Mouse (Mus musculus) adrenal gland (tissue): ENCODE data around the gene Fam192a.

Experiments
- intact Hi-C: fragments of 180-260 bp; cut with DNase I; formaldehyde crosslinking; loops from one replicate; pipeline ENCODE4 v1.15.1; 2025

Gene Fam192a

DNA sequence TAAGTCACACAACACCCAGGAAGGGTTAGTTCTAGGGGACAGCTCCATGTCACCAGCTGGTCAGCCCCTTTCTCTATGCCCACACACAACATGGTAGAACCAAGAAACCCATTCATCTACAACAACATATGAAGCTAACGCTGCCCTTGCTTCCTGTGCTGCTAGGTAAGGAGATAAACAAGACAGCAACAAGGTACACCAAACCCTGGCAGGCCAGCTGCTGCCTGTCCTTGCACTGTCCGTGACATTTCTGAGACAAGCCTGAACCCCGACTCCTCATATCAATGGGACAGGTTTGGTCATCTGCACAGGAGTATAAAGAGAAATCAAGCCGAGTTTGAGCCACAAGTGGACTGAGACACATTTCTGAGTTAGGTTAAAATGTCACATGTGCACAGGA is 26.6 kb downstream of the Fam192a start:
- intact Hi-C loops, result no loop called here

DNA sequence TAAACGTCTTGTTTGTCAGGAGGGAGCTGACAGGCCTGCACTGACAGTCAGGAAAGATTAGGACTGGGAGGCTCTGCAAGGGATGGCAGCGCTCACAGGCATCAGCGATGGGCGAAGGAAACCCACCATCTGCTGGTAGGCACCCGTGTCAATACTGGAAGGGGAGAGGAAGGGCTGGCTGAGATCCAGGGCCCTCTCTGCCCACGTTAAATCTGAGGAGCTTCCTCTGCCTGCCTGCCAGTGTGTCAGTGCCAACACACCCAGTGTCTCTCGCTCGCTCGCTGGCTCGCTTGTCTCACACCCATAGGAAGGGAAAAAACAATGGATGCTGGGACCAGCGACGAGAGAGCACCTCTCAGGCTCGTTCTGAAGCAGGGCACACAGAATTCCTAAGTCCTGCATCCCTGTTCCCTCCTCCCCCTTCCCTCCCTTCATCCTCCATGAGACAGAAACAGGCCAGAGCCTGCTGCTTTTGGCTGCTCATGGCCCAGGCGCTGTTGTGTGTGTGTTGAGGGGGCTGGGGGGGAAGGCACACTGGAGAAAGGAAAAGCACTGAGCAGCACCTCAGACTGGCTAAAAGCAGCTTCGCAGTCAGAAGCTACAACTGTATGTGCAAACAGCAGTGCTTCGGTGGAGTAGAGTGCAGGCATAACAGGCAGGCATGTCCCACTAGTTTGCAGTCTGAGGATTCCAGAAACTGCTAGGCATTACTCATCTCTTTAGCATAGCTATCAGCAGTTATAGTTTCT is 27.5 kb downstream of the Fam192a start:
- intact Hi-C loops, result no loop called here

DNA sequence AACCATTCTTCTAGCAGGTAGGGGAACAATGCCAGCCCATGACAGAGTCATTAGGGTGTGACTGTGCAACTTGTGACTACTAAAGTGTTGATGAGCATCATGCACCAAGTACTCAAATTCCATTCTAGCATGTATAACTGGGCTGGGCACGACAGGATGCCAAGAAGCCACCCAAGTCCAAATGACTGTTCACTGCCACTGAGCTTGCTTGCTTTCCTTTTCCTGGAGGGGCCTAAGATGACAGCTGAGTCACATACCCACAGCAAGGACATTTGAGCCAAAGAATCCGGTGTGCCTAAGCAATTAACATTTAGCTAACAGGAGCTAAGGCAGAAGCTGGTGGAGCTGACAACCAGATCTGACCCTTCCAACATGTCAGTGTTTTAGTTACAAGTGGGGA is 29.9 kb downstream of the Fam192a start:
- intact Hi-C loops, result no loop called here

DNA sequence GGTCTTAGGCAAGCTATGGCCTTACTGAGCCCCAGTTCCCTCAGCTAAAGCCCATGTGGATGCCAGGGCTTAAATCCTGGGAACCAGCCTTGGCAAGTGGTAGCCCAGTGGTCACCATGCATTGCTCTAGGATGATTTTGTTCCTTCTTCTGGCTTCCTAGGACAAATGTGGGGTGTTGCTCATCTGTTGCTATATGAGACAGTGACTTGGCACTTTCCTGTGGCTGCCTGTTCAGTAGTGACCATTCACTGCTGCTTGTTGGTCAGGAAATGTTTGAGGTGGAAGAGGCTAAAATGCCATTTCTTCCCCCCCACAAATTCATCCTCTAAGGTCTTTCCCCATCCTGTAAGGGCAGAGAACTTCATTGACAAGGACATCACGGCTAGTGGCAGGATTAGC is 32.4 kb downstream of the Fam192a start:
- intact Hi-C loops, result no loop called here

DNA sequence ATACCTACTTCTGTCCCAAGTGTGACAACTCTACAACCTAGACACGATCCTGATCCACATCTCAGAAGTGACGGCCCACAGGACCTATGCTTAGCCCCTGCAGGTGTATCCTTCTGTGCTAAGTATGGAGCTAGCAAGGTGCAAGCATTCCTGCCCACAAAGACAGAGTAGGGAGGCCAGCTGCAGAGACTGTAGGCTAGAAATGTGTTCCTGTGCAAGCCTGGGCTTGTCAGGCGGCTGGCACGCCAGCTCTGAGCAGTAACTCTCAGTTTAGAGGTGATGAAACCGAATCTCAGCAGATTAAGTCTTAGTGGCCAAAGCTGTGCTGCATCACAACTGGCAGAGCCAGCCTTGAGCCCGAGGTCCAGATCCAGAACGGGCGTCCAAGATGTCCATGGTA is 33.7 kb downstream of the Fam192a start:
- intact Hi-C loops, result no loop called here

DNA sequence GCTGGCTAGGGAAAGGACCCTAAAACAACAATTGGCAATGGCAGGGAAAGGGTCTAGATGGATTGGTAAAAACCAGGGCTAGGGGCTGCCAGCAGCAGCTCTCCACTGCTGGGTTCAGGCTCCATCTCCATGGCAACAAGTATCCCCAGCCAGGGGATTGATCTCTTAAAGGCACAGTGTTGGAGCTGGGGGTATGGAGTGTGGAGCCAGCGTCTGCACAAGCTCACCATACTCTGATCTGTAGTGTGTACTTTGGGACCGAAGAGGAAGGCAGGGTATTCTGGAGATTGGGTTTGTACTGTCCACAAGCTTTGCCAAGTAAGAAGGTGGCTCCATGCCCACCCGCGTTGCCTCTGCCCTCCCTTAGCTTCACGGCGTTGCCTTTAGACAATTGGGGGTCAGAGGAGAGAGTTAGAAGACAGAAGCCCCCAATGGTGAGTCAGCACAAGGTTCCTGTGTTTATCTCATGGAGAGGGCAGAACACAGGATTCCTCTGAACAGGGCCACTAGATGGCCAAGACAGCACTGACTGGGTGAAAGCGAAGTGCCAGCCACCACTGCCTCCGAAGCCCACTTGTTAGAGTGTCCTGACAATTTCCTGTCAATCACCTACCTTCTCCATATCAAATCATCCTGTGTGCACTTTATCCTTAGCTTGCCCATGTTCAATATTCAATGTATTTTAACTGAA is 34.5 kb downstream of the Fam192a start:
- intact Hi-C loops, result no loop called here

DNA sequence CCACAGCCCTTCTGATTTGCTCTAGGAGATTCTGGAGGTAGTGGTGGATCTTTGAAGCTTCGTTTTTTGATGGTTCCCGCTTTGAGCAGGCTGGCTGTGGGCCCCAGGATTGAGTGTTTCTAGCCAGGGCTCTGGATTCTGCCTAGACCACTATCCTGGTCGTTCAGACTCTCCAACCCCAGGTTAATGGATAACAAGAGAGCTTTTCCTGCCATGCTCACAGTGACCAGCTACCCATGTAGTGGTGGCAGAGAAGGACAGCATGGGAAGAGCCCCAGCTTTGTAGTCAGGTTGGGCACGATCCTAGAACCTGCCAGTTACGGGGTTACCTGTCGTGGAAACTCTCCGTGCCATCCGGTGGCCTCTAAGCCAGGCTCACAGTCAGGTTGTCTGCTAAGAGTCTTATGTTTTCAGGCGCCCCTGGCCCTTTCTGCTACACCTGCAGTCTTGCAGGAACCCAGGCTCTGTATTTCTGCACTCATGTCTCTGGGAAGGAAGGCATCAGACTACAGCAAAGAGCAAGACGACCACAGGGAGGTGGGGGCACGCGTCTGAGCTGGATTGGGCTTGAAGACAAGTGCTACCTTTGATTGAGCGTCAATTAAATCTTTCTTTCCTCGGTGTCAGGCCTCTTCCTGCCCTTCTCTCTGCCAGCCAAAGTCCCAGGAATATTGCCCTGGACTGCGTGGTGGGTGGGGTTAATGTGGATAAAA is 35.2 kb downstream of the Fam192a start:
- intact Hi-C loops, result no loop called here

DNA sequence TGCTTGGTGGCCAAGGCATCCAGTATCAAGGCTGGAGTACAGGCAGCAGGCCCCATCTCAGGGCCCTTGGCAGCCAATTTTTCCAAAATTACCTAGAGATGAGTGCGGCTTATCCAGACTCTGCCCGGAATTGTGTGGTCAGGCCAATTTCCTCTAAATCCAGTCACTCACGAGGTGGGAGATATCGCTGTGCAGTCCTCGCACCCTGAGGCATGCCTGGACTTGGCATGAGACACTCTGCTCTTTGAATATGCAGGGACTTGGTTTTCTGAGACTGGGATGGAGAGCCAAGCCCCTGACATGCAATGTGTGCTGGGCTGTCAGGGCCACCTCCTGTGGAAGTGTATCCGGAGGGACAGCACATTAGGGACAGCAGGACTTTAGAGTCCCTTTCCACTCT is 35.8 kb downstream of the Fam192a start:
- intact Hi-C loops, result no loop called here

DNA sequence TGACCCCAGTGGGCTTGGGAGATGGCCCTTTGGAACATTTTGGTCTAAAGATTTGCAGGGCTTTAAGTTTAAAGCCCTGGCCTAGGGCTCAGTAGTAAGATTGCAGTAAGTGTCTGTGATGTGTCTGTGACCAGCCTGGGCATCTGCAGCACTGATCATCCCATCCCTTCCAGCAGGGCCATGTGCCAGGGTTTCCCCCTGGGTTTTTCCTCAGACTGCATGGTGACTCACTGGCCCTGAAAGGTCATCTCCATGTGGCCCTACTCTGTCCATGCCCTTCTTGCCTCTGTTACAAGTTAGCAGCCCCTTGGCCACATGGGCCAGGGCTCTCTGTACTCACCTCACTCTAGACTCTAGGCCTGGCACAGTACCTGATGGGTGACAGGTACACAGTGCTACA is 37.4 kb downstream of the Fam192a start:
- intact Hi-C loops, result no loop called here

DNA sequence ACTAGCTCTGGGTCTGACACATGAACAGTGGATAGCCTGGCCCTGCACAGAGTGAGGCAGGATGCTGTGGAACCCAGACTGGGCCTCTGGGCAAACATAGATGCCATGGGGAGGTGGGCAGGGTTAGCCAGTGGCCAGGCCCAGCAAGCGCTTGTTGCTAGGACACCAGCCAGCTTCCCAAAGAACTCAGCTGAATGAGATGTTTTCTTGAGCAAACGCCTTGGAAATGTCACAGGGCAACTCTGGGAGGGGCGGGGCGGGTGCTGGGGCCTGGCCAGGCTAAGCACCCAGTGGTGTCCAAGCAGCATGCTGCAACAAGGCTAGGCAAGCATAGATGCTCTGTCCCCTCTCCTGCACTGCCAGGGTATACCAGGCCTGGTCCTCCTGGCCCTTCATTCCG is 40.5 kb downstream of the Fam192a start:
- intact Hi-C loops, result no loop called here

DNA sequence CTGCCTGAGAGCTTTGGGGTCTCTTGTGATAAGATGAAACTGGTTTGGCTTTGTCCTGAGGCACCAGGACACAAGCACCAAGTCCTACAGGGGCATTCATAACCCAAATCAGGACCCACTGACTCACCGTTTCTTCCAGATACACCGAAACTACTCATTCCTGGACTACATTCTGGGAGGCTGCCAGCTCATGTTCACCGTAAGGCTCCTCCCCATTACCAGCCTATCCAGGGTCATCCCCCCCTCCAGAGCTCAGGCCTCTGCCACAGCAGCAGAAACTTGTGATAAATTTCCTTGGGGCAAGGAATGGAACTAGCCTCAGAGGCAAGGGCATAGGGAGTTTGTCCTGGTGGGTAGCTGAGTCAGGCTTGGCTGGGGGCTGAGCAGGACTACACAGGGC is 44.5 kb downstream of the Fam192a start:
- intact Hi-C loops, result no loop called here

DNA sequence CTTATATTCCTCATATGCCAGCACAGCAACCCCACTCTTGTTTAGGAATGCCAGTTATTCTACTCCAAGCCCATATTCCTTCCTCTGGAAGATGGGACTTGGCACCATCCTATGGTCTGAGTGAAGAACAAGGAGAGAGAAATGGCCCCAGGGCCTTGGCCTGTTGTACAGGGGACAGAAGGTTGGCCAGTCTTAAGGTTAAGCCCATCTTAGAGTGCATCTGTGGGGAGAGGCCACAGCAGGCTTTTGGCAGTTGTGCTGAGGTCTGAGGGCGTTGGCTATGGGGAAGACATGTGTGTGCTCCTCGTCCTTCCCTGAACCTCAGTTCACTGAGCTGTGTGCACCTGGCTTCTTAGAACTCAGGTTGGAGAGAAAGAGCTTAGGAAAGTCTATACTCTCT is 49.1 kb downstream of the Fam192a start:
- intact Hi-C loops, result no loop called here

DNA sequence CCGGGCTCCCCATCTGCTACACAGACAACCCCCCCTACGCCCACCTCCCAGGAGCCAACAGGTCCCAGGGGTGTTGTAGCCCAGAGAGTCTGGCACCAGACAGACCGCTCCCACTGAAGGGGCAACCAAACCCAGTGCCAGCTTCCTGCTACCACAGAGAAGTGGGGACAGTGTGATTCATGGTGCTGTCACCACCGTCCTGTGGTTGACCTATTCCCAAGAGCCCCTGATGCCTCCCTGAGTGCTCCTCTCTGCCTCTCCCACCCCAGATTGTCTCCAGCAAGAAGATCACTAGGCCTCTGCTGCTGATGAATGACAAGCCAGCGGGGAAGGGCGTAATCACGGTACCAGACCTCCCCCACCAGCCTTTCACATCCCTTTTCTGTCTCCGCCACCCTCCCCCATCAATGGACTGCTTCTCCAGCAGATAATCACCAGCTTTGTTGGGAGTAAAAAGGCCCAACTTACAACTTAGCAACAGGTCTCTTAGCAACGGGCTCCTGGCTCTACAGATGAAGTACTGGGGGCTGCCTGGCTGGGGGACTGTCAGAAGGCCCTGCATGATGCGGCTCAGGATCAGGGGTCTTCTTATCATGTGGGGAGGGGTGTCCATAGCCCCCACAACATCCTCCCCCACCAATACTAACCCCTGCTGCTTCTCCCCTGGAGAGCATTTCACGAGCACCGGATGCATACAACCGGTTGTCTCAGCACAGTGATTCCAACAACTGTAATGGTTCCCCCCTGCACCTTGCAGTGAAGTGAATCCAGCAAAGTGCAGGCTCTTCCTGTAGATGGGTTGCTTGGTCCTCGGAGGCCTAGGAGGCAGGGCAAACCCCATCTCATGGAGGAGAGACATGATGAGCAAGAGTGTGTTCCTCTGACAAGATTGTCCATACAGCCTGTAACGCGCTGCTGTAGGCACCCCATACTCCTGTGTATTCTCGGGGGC is 50.0 kb downstream of the Fam192a start:
- intact Hi-C loops, result no loop called here

DNA sequence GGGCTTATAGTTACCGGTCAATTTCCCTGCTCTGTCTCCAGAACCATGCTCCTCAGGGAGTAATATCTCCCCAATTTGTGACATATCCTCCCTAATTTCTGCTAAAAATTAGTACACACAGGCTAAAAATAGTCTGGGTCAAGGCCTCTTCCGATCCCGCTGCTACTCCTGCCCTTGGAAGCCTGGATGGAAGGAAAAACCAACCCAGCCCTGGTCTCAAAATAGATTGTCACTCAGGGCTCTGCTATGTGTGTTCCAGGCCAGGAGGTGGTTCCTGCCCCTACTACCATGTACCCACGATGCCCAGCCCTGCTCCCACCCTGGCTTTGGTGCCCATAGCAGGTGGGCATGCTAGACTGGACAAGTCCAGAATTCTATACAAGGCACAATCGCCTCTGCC is 51.8 kb downstream of the Fam192a start:
- intact Hi-C loops, result no loop called here

DNA sequence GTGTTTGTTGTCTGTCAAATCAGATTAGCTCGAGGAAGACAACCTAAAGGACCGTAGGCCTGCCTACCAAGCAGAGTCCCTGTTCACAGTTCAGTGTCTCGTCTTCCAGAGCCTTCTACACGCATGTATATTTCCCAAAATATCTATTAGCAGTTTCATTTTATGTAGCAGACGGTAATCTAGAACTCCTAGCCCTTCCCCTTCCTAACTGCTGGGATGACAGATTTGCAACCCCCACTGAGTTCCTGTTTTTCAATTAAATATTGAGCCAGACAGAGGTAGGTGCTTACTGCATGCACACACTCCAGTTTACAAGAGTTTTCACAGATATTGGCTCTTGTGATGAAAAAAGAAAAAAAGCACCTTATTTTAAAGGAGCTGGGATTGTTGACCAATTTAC is 52.3 kb downstream of the Fam192a start:
- intact Hi-C loops, result no loop called here

DNA sequence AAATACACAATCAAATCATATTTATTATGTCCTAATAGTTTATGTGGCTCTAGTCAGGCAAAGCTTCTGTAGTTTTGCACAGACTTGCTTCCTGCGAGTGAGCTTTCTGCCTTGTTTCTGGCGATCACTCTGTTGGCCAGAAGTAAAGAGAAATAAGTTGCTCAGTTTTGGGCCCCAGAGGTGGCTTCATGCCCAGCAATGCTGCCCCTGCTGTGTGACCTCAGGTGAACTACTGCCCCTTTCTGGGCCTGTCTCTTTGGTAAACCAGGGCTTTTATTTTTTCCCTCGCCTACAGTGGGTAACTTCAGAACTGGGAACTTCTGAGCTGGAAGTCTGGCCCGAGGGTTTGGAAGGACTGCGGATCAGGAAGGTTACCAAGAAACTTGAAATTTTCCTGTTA is 52.8 kb downstream of the Fam192a start:
- intact Hi-C loops, result no loop called here

DNA sequence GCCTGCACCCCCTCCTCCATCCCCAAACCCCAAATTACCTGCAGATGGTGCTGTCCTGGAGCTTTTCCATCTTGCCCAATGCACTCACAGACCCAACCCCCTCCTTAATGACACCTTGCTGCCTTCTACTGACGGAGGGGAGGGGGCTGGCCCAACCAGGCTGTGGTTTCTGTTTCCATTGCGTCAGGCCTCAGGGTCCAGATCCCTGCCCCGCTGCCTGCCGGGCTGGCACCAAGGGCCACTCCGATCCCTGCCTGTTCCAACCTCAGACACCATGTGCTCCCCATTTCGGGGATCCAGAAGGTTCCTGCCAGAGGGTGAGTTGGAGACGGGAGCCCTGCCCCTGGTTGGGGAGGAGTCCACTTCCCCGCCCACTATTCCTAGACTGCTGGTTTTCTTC is 57.8 kb downstream of the Fam192a start:
- intact Hi-C loops, result no loop called here

DNA sequence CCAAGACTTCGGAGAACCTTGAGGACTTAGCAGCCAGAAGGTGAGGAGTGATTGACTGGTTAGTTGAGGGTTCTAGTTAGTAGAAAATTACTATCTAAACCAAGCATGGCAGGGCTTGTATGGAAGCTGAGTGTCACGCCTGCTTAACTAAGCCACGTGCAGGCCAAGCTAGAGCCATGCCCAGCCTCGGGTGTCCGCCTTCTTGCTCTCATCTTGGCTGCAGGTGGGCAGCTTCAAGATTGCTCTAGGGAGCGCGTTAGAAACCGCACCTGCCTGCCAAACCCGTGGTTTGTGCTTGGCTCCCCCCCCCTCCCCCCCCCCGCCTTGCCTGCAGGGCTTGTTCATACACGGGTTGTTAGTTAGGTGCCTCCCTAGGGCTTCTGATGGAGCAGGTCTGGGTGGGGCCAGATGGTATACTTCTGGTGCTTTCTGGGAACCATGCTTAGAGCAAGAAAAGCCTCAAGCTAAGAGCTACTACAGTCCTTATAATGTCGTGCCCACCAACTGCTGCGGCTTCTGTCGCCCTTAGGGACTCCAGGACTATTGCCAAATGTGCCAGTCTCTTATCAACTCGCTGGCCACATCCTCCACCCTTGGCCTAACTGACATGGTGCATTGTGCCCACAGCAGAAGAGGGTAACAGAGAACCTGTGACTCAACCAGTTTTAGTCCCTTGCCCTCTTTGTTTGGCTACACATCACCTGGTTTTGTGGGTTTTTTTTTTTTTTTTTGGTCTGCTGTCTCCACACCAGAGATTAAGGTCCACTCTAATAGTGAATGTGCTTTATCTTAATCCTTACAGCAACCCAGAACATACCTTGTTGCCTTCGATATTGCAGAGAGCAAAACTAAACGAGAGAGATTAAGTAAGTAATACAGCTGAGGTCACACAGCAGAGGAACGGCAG is 60.7 kb downstream of the Fam192a start:
- intact Hi-C loops, result no loop called here

DNA sequence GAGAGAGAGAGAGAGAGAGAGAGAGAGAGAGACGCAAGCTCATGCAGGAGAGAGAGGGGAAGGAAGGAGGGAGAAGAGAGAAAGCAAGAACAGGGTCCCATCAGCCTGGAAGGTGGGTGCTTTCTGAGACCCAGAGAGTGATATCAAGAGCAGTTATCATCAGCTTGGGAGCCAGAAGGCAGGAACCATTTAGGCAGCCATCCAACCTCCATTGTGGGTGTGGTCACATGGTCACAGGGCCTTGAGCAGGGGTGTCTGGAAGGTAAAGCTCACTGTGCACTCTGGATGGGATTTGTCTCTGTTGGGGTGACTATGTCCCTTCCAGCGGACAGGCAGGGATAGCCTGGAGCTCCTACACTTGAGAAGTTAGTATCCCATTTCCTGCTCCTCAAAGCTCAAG is 61.8 kb downstream of the Fam192a start:
- intact Hi-C loops, result no loop called here

DNA sequence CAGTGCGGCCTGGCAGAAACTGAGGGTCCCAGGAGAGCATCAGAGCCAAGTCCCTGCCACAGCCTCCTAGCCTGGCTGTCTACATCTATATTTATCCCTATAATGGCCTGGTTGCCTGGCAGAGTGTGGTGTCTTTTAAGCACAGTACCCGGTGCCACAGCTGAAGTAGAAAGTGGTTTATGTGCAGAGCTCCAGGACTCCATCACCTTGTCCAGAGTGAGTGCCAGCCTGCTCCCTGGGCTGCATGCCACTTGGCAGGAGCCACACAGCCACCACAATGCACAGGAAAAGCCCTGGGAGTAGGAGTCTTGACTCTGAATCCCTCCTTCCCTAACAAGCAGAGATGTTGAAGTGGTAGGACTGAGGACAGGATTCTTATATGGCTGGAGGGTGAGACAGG is 64.3 kb downstream of the Fam192a start:
- intact Hi-C loops, result no loop called here
